Mouse (Mus musculus): Measurements from ENCODE around the gene Chd1l.

DNA sequence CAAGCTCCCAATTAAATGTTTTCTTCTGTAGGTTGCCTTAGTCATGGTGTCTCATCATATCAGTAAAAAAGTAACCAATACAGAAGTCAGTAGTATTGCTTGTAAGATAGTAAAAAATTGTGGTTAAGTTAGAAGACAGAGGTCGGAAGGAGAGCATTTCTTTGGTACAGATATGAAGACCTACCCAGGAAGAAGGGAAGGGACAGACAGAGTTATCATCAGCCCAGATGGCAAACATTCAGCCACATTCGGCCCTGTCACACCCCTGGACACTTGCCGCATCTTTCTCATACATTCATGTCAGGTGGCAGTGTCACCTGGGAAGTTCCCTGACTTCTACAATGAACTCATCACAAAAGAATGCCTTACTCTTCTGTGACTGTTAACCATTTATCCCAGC is 97.7 kb downstream of the Chd1l start:
- TF ChIP-seq CTCF (IDR thresholded peaks at IDR 0.05; ENCODE audit: low read depth) (no peak), EP300 (optimal IDR thresholded peaks at IDR 0.05) (no peak)
